Mouse (Mus musculus): Measurements from ENCODE around the gene Stmn1. TPM values are rescaled to one million over a fixed set of nuclear protein-coding genes. Genes with fewer than 3 reads are reported as not detected.

Stmn1 gene
- total and polyA plus RNA-seq, 2 experiments from 2014 or later = 1,269 to 6,261 TPM

- H3K9ac ChIP-seq (replicated peaks; ENCODE audit: low read length, poor library complexity, severe bottlenecking) = no peak overlapping the region
- H3K9me3 ChIP-seq (ENCODE audit: low read length) = no peaks in the 10 kb centered on the region
- DNase-seq (ENCODE audit: low spot score) = peak; percentile 60
- H3K4me3 ChIP-seq (ENCODE audit: low read depth, low read length) = no peak overlapping the region
- H3K4me2 ChIP-seq (ENCODE audit: low read depth, low read length, poor library complexity, severe bottlenecking) = no peak overlapping the region
- H3K27ac ChIP-seq (ENCODE audit: low read depth, low read length) = peak overlapping the region; percentile 67
- H3K36me3 ChIP-seq (ENCODE audit: insufficient read depth, low read length) = no peaks in the 10 kb centered on the region
- TF ChIP-seq CTCF (IDR thresholded peaks at IDR 0.05) = no peak
- H3K4me1 ChIP-seq (ENCODE audit: insufficient read depth, low read length) = peaks cover 25% of the 10 kb centered on the region
- 14% methylated on average over 7 of the region's 7 CpGs for WGBS
- ATAC-seq (ENCODE audit: low FRiP score) = no peak
- H3K27me3 ChIP-seq (ENCODE audit: insufficient read depth, low read length) = no peaks in the 10 kb centered on the region
Observed at GRCm38 (mm10) chr4:134444949-134445348, 23.2 kb upstream of the Stmn1 start.

GRCm38 (mm10) chr4:134445489-134445888 is 22.6 kb upstream of the Stmn1 start:
- DNase-seq (ENCODE audit: low spot score) = no peak
- no peak overlapping the region for H3K9ac ChIP-seq (replicated peaks; ENCODE audit: low read length, poor library complexity, severe bottlenecking)
- H3K4me3 ChIP-seq (ENCODE audit: low read depth, low read length) = no peak overlapping the region
- H3K27me3 ChIP-seq (ENCODE audit: insufficient read depth, low read length) = no peaks in the 10 kb centered on the region
- H3K36me3 ChIP-seq (ENCODE audit: insufficient read depth, low read length) = no peaks in the 10 kb centered on the region
- no peaks in the 10 kb centered on the region for H3K9me3 ChIP-seq (ENCODE audit: low read length)
- peak overlapping the region; percentile 67; the same call in 1 of the 2 replicates for H3K27ac ChIP-seq (ENCODE audit: low read depth, low read length)
- WGBS = 45% methylated on average over 1 of the region's 1 CpGs
- no peak overlapping the region for H3K4me2 ChIP-seq (ENCODE audit: low read depth, low read length, poor library complexity, severe bottlenecking)
- H3K4me1 ChIP-seq (ENCODE audit: insufficient read depth, low read length) = peaks cover 30% of the 10 kb centered on the region
- ATAC-seq (ENCODE audit: low FRiP score) = no peak
- no peak for TF ChIP-seq CTCF (IDR thresholded peaks at IDR 0.05)

GRCm38 (mm10) chr4:134447966-134448365 is 20.2 kb upstream of the Stmn1 start:
- Histone ChIP-seq H3K9me3 (ENCODE audit: low read length) (no peaks in the 10 kb centered on the region), H3K4me1 (ENCODE audit: insufficient read depth, low read length) (peaks cover 41% of the 10 kb centered on the region), H3K27ac (ENCODE audit: low read depth, low read length) (no peak overlapping the region), H3K4me2 (ENCODE audit: low read depth, low read length, poor library complexity, severe bottlenecking) (no peak overlapping the region), H3K9ac (replicated peaks; ENCODE audit: low read length, poor library complexity, severe bottlenecking) (no peak overlapping the region), H3K36me3 (ENCODE audit: insufficient read depth, low read length) (no peaks in the 10 kb centered on the region), H3K4me3 (ENCODE audit: low read depth, low read length) (no peak overlapping the region), H3K27me3 (ENCODE audit: insufficient read depth, low read length) (no peaks in the 10 kb centered on the region)
- ATAC-seq (ENCODE audit: low FRiP score) (no peak), DNase-seq (ENCODE audit: low spot score) (no peak)
- TF ChIP-seq CTCF (IDR thresholded peaks at IDR 0.05) = no peak
- 52% methylated on average over 23 of the region's 23 CpGs for WGBS

GRCm38 (mm10) chr4:134449595-134450391 is 18.3 kb upstream of the Stmn1 start:
- TF ChIP-seq CTCF (IDR thresholded peaks at IDR 0.05) = no peak
- no peak overlapping the region for H3K9ac ChIP-seq (replicated peaks; ENCODE audit: low read length, poor library complexity, severe bottlenecking)
- H3K27me3 ChIP-seq (ENCODE audit: insufficient read depth, low read length) = no peaks in the 10 kb centered on the region
- no peaks in the 10 kb centered on the region for H3K36me3 ChIP-seq (ENCODE audit: insufficient read depth, low read length)
- H3K27ac ChIP-seq (ENCODE audit: low read depth, low read length) = peak overlapping the region; percentile 83
- H3K4me1 ChIP-seq (ENCODE audit: insufficient read depth, low read length) = peaks cover 42% of the 10 kb centered on the region
- H3K4me3 ChIP-seq (ENCODE audit: low read depth, low read length) = no peak overlapping the region
- ATAC-seq (ENCODE audit: low FRiP score) = peak; percentile 79
- WGBS = 14% methylated on average over 13 of the region's 13 CpGs
- peak; percentile 92 for DNase-seq (ENCODE audit: low spot score)
- peak overlapping the region; percentile 20; the same call in 1 of the 2 replicates for H3K4me2 ChIP-seq (ENCODE audit: low read depth, low read length, poor library complexity, severe bottlenecking)
- H3K9me3 ChIP-seq (ENCODE audit: low read length) = no peaks in the 10 kb centered on the region

- DNase-seq (ENCODE audit: low spot score) (peak; percentile 72), ATAC-seq (ENCODE audit: low FRiP score) (peak; percentile 31)
- H3K9ac ChIP-seq (replicated peaks; ENCODE audit: low read length, poor library complexity, severe bottlenecking) = peak overlapping the region; percentile 2; the same call in 1 of the 2 replicates
- no peaks in the 10 kb centered on the region for H3K36me3 ChIP-seq (ENCODE audit: insufficient read depth, low read length)
- H3K4me3 ChIP-seq (ENCODE audit: low read depth, low read length) = no peak overlapping the region
- H3K4me2 ChIP-seq (ENCODE audit: low read depth, low read length, poor library complexity, severe bottlenecking) = peak overlapping the region; percentile 20; the same call in 1 of the 2 replicates
- peak overlapping the region; percentile 83 for H3K27ac ChIP-seq (ENCODE audit: low read depth, low read length)
- peaks cover 40% of the 10 kb centered on the region for H3K4me1 ChIP-seq (ENCODE audit: insufficient read depth, low read length)
- H3K27me3 ChIP-seq (ENCODE audit: insufficient read depth, low read length) = no peaks in the 10 kb centered on the region
- no peak for TF ChIP-seq CTCF (IDR thresholded peaks at IDR 0.05)
- no peaks in the 10 kb centered on the region for H3K9me3 ChIP-seq (ENCODE audit: low read length)
- WGBS = 12% methylated on average over 20 of the region's 20 CpGs
Observed at GRCm38 (mm10) chr4:134450392-134451195, 17.5 kb upstream of the Stmn1 start.

GRCm38 (mm10) chr4:134451484-134451883 is 16.6 kb upstream of the Stmn1 start:
- Histone ChIP-seq H3K27me3 (ENCODE audit: insufficient read depth, low read length) (no peaks in the 10 kb centered on the region), H3K36me3 (ENCODE audit: insufficient read depth, low read length) (no peaks in the 10 kb centered on the region), H3K4me2 (ENCODE audit: low read depth, low read length, poor library complexity, severe bottlenecking) (no peak overlapping the region), H3K9ac (replicated peaks; ENCODE audit: low read length, poor library complexity, severe bottlenecking) (no peak overlapping the region), H3K27ac (ENCODE audit: low read depth, low read length) (peak overlapping the region; percentile 83), H3K4me3 (ENCODE audit: low read depth, low read length) (no peak overlapping the region), H3K9me3 (ENCODE audit: low read length) (no peaks in the 10 kb centered on the region), H3K4me1 (ENCODE audit: insufficient read depth, low read length) (peaks cover 31% of the 10 kb centered on the region)
- no peak for DNase-seq (ENCODE audit: low spot score)
- TF ChIP-seq CTCF (IDR thresholded peaks at IDR 0.05) = no peak
- no peak for ATAC-seq (ENCODE audit: low FRiP score)
- 41% methylated on average over 9 of the region's 9 CpGs for WGBS

All from midbrain, postnatal 0 days (tissue).